Mouse (Mus musculus) lung, adult 18-20 months (tissue): ENCODE measurements around the gene Mug1.
"Not testable (repeated sequence)": the region's sequence is repeated elsewhere in the genome, so short reads cannot be mapped to it uniquely, and the experiment has no call there.

Source experiments
- DNase-seq, 2 experiments: peaks; one replicate each; pipeline ENCODE4 v3.0.0; 2022; ENCODE audit warnings: mixed read lengths in 2 of 2

Gene Mug1

GRCm38 (mm10) chr6:121838271-121838670 is at the start of gene Mug1:
TSS of gene Mug1 (plus strand) at chr6:121838541.
- DNase-seq = not testable (repeated sequence)

DNA sequence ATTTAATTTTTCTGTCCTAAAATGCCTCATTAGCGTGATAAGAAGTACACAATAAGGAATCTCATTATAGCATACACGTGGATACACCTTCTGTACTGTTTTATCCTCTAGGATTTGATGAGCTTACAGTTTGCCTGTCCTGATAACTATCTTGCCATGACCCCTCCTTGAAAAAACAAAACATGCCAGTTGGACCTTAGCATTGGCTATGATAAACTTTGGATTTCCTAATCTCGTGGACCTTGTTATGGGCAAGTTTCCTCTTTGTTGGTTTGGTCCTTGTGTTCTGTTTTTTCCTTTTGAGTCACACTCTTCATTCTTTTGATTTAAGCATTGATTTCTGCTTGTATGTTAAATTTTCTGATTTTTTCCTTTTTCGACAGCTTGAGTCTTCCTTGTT is 10.3 kb upstream of the Mug1 start:
- no peak for DNase-seq

DNA sequence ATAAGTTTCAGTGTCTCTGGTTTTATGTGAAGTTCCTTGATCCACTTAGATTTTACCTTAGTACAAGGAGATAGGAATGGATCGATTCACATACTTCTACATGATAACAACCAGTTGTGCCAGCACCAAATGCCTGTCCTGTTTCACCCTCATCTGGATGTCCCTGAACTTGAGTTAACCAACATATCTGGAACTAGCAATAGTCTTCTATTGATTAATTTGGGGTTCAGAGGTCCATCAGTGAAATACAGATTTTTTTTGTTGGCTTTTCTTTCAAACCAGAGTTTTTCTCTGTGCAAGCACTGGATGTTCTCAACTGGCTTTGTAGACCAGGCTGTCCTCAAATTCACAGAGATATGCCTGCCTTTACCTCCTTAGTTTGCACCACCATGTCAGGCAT is 2.0 kb upstream of the Mug1 start:
- DNase-seq = no peak

DNA sequence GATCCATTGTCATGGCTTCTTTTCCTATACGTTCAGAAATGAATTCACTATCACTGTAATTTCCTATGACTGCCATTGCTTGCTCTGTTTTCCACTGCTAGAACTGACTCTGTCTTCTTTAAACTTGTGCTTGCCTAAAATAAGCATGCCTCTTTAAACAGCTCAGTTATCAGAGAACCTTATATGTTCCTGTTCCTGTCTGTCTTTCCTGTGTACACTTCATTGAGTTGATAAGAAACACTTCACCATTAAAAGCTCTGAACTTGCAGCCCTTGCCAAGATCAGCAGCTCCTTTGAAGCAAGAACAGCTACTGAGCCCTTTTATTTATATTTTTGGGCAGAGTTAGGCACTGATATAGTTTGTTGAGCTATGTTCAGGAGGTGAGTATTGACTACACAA is 10.0 kb downstream of the Mug1 start:
- no peak for DNase-seq
